Mouse (Mus musculus) midbrain, embryonic 14.5 days (tissue): Measurements from ENCODE around the gene Ubap1l. TPM values are rescaled to one million over a fixed set of nuclear protein-coding genes. Genes with fewer than 3 reads are reported as not detected.

Source experiments
- ATAC-seq: fragments of 200-750 bp; cut with Nextera tagmentation; 2 replicates; pipeline ENCODE4 v1.8.0; 2017; ENCODE audit warnings: moderate number of reproducible peaks, moderate library complexity; ENCODE audit not compliant: low FRiP score, low TSS enrichment
- DNase-seq: peaks from one replicate; pipeline ENCODE4 v3.0.0-alpha.2; 2015
- H3K27ac ChIP-seq: fragments of 300-500 bp; sonication (generic); replicated peaks from 2 replicates; pipeline ENCODE4 v1.5.1; 2014; ENCODE audit warnings: mild to moderate bottlenecking, low read depth, low read length, moderate library complexity
- H3K27me3 ChIP-seq: fragments of 300-500 bp; sonication (generic); 2 replicates; pipeline ENCODE4 v1.6.1; 2014; ENCODE audit warnings: low read length, control low read depth, mixed read lengths; ENCODE audit not compliant: control insufficient read depth, insufficient read depth
- H3K36me3 ChIP-seq: fragments of 300-500 bp; sonication (generic); 2 replicates; pipeline ENCODE4 v1.6.1; 2014; ENCODE audit warnings: low read length, control low read depth; ENCODE audit not compliant: control insufficient read depth, insufficient read depth
- H3K4me1 ChIP-seq: fragments of 300-500 bp; sonication (generic); 2 replicates; pipeline ENCODE4 v1.6.1; 2014; ENCODE audit warnings: mild to moderate bottlenecking, antibody characterized with exemption, low read length, control low read depth; ENCODE audit not compliant: control insufficient read depth, insufficient read depth
- H3K4me2 ChIP-seq: fragments of 300-500 bp; sonication (generic); 2 replicates; pipeline ENCODE4 v1.6.1; 2014; ENCODE audit warnings: mild to moderate bottlenecking, low read length, moderate library complexity
- H3K4me3 ChIP-seq: fragments of 300-500 bp; sonication (generic); replicated peaks from 2 replicates; pipeline ENCODE4 v1.5.1; 2014; ENCODE audit warnings: low read depth, low read length
- H3K9ac ChIP-seq: fragments of 300-500 bp; sonication (generic); replicated peaks from 2 replicates; pipeline ENCODE4 v1.6.1; 2014; ENCODE audit warnings: mild to moderate bottlenecking, low read length, moderate library complexity
- H3K9me3 ChIP-seq: fragments of 300-500 bp; sonication (generic); 2 replicates; pipeline ENCODE4 v1.6.1; 2016; ENCODE audit warnings: low read length, control low read depth, mixed read lengths; ENCODE audit not compliant: control insufficient read depth
- WGBS: fragments of 180-500 bp; shearing (Covaris S2); extraction: QIAGEN DNeasy Blood & Tissue Kit; methylation state at CpG from one replicate; pipeline ENCODE4 v1.1.7; 2014; 5-methylcytosine and 5-hydroxymethylcytosine counted together
- polyA plus RNA-seq: library from polyadenylated mRNA; unstranded; fragments of >200 nt; fragmentation: Nextera tagmentation; extraction: Ambion mirVana; gene quantifications from 2 replicates; pipeline ENCODE4 v1.2.1, GENCODE M21; 2014

The Ubap1l gene
- polyA plus RNA-seq, 1 experiment from 2014 or later = 1.7 TPM

DNA sequence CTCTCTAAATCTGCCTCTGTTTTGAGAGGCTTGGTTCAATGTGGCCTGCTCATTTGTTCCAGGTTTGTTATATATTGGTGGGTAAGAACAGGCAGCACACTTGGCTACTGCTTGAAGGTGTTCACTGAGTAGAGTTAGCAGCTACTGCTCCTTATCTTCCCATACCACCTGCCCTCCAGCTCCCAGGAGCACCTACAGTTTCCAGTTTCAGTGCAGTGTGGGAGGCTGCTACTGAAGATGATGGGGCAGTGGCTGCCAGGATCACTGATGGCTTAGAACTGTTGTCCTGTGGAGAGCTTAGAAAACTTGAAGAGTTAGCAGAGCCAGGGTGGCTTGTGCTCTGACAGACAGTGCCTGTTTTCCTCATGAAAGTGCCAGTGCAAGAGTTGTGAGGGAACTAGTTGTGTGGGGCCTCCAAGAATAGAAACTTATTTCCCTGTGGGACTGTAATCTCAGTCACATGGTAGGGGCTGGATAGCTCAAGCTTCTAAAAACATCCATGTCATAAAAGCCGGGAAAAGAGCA, 1.8 kb upstream of the Ubap1l start:
- no peaks in the 10 kb centered on the region for H3K4me1 ChIP-seq
- DNase-seq = no peak
- no peaks in the 10 kb centered on the region for H3K27me3 ChIP-seq
- peaks cover 71% of the 10 kb centered on the region for H3K36me3 ChIP-seq
- 98% methylated on average over 1 of the region's 1 CpGs for WGBS
- no peak overlapping the region for H3K27ac ChIP-seq
- H3K9me3 ChIP-seq = no peaks in the 10 kb centered on the region
- no peak overlapping the region for H3K4me3 ChIP-seq
- ATAC-seq = no peak
- H3K4me2 ChIP-seq = no peak overlapping the region
- no peak overlapping the region for H3K9ac ChIP-seq

DNA sequence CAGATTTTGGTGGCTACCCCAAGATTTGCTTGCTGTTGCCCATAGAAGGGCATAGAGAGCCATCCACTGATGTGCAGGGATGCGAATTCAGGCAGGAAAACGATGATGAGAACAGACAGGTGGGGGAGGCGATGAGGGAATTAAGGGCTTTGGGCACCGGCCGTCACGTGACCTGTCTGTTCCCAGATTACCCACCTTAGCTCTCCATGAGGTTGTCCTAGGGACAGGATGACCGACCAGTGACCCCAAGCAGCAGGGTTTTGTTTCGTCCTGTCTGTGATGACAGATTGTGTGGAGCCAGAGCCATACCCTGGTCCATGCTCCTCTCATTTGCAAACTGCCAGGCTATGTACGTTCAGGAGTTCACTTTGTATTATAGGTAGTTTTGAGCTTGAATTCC, 2.8 kb downstream of the Ubap1l start:
- no peak overlapping the region for H3K27ac ChIP-seq
- no peak overlapping the region for H3K4me3 ChIP-seq
- ATAC-seq (no peak), DNase-seq (no peak)
- H3K4me1 ChIP-seq = no peaks in the 10 kb centered on the region
- H3K27me3 ChIP-seq = no peaks in the 10 kb centered on the region
- H3K9ac ChIP-seq = no peak overlapping the region
- WGBS = 75% methylated on average over 9 of the region's 9 CpGs
- no peak overlapping the region for H3K4me2 ChIP-seq
- no peaks in the 10 kb centered on the region for H3K9me3 ChIP-seq
- peaks cover 30% of the 10 kb centered on the region for H3K36me3 ChIP-seq

DNA sequence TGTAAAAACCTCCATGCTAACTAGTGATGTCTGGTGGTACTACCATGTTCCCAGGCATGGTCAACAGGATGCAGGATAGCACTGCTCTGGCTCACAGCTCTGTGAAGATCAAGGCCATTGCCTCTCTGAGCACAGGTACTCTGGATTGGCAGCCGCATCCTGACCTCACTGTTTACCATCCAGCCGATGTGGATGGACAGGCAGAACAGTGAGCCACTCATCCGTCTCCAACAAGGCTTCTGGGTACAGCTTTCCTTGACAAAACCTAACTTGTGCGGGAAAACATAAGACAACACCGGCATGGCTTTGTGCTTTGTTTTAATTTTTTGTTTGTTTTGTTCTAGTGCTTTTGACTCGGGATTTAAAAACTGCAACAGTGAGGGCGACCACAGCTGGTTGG, 4.9 kb downstream of the Ubap1l start:
- no peak for DNase-seq
- no peak overlapping the region for H3K4me2 ChIP-seq
- no peak overlapping the region for H3K27ac ChIP-seq
- no peaks in the 10 kb centered on the region for H3K9me3 ChIP-seq
- no peak overlapping the region for H3K4me3 ChIP-seq
- H3K27me3 ChIP-seq = no peaks in the 10 kb centered on the region
- 89% methylated on average over 7 of the region's 7 CpGs for WGBS
- no peak overlapping the region for H3K9ac ChIP-seq
- no peaks in the 10 kb centered on the region for H3K4me1 ChIP-seq
- ATAC-seq = no peak
- H3K36me3 ChIP-seq = peaks cover 17% of the 10 kb centered on the region

DNA sequence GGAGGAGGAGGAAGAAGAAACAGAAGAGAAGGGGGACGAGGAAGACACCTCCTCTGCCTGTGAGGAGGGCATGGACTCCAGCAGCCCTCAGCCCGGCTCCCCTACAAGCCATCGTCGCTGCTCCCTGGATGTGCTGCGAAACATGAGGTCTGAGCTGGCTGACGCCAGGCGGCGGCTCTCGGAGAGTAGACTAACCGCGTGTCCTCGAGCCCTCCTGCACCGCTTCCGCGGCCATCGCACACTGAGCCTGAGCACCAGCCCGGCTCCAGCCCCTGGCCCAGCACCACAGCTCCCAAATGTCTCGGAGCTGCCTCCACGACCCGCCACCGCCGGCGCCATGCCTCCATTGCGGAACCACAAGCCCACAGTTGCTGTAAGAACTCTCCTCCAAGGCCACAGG, 10.9 kb downstream of the Ubap1l start:
- Histone ChIP-seq H3K4me1 (no peaks in the 10 kb centered on the region), H3K27me3 (no peaks in the 10 kb centered on the region), H3K9me3 (no peaks in the 10 kb centered on the region), H3K4me2 (no peak overlapping the region), H3K27ac (no peak overlapping the region), H3K4me3 (no peak overlapping the region), H3K9ac (no peak overlapping the region), H3K36me3 (peaks cover 30% of the 10 kb centered on the region)
- WGBS = 81% methylated on average over 24 of the region's 24 CpGs
- DNase-seq (no peak), ATAC-seq (no peak)

DNA sequence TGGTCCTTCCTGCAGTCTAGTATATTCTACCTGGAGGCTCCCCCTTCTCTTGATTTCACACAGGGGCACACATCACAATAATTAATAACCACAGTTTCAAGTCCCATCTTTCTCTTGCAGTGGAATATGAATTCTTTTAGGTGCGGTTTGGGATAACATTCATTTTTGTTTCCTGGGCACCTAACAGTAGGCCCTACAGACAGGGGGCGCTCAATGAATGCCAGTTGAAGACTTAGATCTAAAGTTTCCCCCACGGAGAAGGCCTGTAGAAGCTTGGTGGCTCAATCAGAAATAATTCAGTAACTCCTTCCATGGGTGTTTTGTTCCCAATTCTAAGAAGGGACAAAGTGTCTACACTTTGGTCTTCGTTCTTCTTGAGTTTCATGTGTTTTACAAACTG, 11.6 kb downstream of the Ubap1l start:
- no peaks in the 10 kb centered on the region for H3K27me3 ChIP-seq
- DNase-seq (peak; percentile 23), ATAC-seq (no peak)
- H3K4me2 ChIP-seq = no peak overlapping the region
- no peaks in the 10 kb centered on the region for H3K9me3 ChIP-seq
- peaks cover 30% of the 10 kb centered on the region for H3K36me3 ChIP-seq
- 85% methylated on average over 4 of the region's 4 CpGs for WGBS
- no peak overlapping the region for H3K27ac ChIP-seq
- no peak overlapping the region for H3K9ac ChIP-seq
- no peak overlapping the region for H3K4me3 ChIP-seq
- H3K4me1 ChIP-seq = no peaks in the 10 kb centered on the region

DNA sequence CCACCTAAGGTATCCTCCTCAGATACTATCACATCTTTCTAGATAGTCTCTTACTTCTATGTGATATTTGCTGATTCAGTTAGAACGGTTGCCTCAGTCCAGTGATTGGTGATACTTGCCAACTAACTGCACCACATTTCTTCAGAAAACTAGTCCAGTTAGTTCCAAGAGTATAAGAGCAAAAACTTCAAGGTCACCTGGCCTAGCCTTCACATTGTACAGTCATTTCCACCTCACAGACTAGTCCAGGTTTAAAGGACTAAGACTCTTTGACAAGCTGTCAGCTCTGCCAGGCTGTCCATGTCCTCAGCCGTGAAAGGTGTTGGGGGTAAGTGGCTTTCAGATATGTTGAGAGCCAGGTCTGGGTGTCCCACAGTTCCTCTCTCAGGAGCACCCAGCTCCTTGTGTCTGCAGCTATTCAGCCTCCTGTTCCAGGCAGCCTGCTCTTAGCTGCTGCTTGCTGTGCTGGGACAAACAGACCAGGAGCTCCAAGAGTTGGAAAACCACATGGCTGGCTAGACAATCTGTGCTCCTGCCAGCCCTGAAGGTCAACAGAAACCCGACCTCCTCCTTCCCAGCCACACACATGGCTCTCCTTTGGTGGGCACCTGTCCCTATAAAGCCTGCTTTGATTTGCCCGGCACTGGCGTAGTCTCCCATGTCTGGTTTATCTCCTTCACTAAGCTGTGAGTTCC, 13.8 kb downstream of the Ubap1l start:
- Histone ChIP-seq H3K27me3 (no peaks in the 10 kb centered on the region), H3K9me3 (no peaks in the 10 kb centered on the region), H3K4me2 (no peak overlapping the region), H3K36me3 (peaks cover 25% of the 10 kb centered on the region), H3K9ac (no peak overlapping the region), H3K4me3 (no peak overlapping the region), H3K4me1 (no peaks in the 10 kb centered on the region), H3K27ac (no peak overlapping the region)
- WGBS = 82% methylated on average over 5 of the region's 5 CpGs
- DNase-seq = no peak
- ATAC-seq = no peak

DNA sequence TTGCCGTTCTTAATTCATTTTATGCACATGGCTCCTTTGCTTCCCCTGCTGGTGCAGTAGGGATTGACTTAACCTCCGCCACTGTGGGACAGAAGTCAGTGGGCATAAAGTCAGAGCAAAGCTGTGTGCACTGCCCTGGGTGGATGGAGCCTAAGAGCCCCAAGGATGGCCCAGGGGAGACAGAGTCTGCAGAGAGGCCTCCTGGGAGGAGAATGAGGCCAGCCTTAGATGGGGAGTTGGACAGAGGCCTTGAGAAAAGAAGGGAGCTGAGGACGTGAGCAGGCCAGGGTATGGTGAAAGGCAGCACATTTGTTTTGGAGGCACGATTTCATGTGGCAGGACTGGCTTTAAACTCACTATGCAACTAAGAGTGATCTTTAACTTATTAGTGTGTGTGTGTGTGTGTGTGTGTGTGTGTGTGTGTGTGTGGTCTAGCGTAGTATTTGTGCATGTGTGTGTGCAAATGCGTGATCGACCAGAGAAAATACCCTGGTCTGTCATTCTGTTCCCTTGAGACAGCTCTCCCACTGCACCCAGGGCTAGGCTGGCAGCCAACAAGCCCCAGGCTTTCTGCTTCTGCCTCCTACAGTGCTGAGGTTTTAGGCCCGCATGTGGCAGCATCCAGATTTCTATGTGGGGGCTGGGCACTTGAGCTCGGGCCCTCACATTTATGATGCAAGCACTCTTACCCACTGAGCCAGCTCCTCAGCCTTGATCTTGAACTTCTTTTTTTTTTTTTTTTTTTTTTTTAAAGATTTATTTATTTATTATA, 14.5 kb downstream of the Ubap1l start:
- peaks cover 25% of the 10 kb centered on the region for H3K36me3 ChIP-seq
- ATAC-seq (no peak), DNase-seq (no peak)
- WGBS = 85% methylated on average over 9 of the region's 9 CpGs
- H3K9me3 ChIP-seq = no peaks in the 10 kb centered on the region
- no peak overlapping the region for H3K27ac ChIP-seq
- H3K27me3 ChIP-seq = no peaks in the 10 kb centered on the region
- no peak overlapping the region for H3K9ac ChIP-seq
- no peaks in the 10 kb centered on the region for H3K4me1 ChIP-seq
- H3K4me2 ChIP-seq = no peak overlapping the region
- no peak overlapping the region for H3K4me3 ChIP-seq

DNA sequence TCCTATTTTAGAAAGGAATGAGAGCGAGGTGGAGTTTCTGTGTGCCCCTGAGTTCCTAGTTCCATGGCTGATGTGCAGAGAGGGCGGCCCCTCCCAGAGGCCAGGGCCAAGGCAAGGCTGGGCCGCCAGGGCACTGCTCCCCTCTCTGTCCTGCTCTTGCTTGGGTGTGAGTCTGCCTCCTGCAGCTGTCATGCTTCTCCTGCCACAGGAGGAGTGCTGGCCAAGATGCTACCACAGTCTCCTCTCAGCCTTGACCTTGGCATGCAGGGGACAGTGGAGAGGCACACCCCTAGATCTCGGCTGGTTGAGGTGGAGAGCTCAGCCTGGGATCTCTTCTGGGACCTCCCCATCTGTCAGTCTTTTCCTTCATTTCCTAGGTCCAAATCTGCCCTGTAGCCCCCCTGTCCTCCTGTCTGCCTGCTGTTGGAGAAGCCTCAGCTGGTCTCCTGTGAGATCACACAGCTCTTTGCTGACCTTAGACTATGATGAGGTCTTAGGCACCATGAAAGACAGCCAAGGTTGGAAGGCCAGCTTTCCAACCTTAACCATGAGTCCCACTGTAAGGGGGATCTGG, 20.3 kb downstream of the Ubap1l start:
- peaks cover 3% of the 10 kb centered on the region; the same call in 1 of the 2 replicates for H3K36me3 ChIP-seq
- no peak overlapping the region for H3K9ac ChIP-seq
- no peak overlapping the region for H3K4me3 ChIP-seq
- no peak overlapping the region for H3K4me2 ChIP-seq
- ATAC-seq (no peak), DNase-seq (no peak)
- no peaks in the 10 kb centered on the region for H3K9me3 ChIP-seq
- H3K4me1 ChIP-seq = no peaks in the 10 kb centered on the region
- WGBS = 79% methylated on average over 4 of the region's 4 CpGs
- H3K27ac ChIP-seq = no peak overlapping the region
- H3K27me3 ChIP-seq = no peaks in the 10 kb centered on the region
